Mouse (Mus musculus) hindlimb bud, embryonic 11.5 days (tissue): ENCODE measurements around the gene 6430628N08Rik.

ENCODE experiments used
- DNase-seq: peaks from one replicate; pipeline ENCODE4 v3.0.0-alpha.2; 2012; ENCODE audit warnings: low read depth, low spot score; ENCODE audit errors: extremely low spot score

Gene 6430628N08Rik

GRCm38 (mm10) chr4:115938276-115939160 lies 48.1 kb downstream of the 6430628N08Rik start:
- no peak for DNase-seq

- no peak for DNase-seq
Observed at GRCm38 (mm10) chr4:115939295-115940102, 49.0 kb downstream of the 6430628N08Rik start, which contains the start of gene Dmbx1. Gene Dmbx1 (minus strand): TSS chr4:115939926.

GRCm38 (mm10) chr4:115940681-115941080 lies 50.2 kb downstream of the 6430628N08Rik start:
- DNase-seq: no peak

- DNase-seq: no peak
Observed at GRCm38 (mm10) chr4:115941242-115941820, 50.9 kb downstream of the 6430628N08Rik start.

DNA sequence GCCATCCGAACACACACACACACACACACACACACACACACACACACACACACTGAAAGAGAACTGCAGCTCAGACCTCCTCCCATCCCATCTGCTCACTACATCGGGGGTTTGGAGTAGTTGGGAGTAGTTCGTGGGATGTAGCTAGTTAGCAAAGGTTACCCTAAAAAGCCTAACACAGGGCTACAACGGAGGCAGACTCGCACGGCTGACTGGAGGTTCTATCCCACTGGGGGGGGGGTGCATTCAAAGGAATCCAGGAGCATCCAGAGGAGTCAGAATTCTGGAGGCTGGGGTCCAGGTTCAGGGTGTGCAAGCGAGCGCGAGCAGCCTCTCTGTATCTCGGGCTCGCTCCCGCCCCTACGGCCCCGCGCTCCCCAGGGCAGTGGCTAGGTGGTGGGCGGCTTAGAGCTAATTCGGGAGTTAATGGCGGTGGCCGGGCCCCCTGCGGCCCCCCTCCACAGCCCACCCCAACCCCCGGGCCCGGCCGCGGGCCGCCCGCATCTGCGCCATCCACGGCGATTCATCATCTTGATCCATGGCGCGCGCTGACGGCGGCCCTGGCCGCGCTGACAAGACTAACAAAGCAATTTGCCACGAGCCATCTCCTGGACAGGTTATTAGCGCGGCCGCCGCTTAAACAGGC lies 53.3 kb downstream of the 6430628N08Rik start:
- no peak for DNase-seq
